Comparison of ENCODE assay signal across 8 mouse cellular contexts in the genomic region with DNA sequence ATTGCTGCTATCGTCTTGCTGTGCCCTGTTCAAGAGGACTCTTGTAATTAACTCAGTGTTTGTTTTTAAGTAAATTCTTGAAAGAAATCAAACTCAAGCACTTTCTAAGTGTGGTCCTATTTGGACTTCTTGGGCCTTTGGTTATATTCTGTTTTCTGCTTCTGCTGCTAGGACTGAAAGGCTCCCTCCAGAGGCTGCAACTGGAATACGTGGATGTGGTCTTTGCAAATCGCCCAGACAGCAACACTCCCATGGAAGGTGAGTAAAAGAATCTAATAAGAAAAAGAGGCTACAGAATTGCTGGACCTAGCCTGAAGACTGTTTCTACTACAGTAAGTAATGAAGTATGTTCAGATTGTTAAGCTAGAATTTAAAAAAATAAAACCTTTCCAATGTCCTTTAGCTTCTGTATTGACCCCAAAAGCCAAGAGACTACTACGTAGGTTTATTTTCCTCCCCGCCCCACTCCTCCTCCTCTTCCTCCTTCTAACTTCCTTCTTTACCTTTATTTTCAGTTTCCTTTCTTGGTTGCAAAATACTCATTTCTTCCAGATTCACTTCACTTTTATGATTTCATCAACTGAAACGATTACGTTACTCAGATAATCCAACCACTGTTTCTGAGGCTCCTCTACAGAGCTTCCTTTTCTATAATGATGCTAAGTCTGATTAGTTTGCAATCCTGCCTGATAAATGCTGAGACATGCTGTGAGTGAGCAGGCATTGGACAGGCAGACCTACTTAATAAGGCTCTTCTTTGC.
A peak's percentile ranks its signal among the peaks of the same experiment; 100 is the strongest.
DNase-seq lines count a peak whose midpoint lies in the region; ATAC-seq and TF ChIP-seq lines count a peak whose summit lies in the region.
"Had no signal": no experiment of that assay in that cellular context is flagged by ENCODE, and none has a peak within 500 bp of the region (broad histone marks: within the 10 kb centered on the region; RNA-seq: fewer than 3 reads in every experiment).

No protein-coding gene starts in this region.

- TF ChIP-seq EP300 in CH12.LX (IDR thresholded peaks at IDR 0.05; ENCODE audit: low read length): peak; percentile 93

- peak in 1 of 2 experiments; percentile 70; a peak in 2 of 4 replicates for TF ChIP-seq CTCF in CH12.LX (conservative IDR thresholded peaks at IDR 0.05 in 1 of 2, IDR thresholded peaks at IDR 0.05 in 1 of 2; ENCODE audit: low read depth in 2 of 2, low read length in 2 of 2)

- no peaks in the 10 kb centered on the region for H3K9me3 ChIP-seq in kidney, embryonic 15.5 days (replicated peaks)
- H3K9me3 ChIP-seq in CH12.LX (replicated peaks; ENCODE audit: low read length): no peaks in the 10 kb centered on the region

- H3K4me1 ChIP-seq in kidney, embryonic 15.5 days: no peaks in the 10 kb centered on the region
- H3K4me1 ChIP-seq in CH12.LX (ENCODE audit: control insufficient read depth in 1 of 2, insufficient read depth in 2 of 2): peaks cover 2 to 32% of the 10 kb centered on the region in 2 experiments; a peak in 2 of 4 replicates

- H3K27ac ChIP-seq in kidney, embryonic 15.5 days: no peak overlapping the region
- H3K27ac ChIP-seq in CH12.LX (ENCODE audit: insufficient read depth, low read depth): peak overlapping the region; percentile 32; the same call in 1 of the 2 replicates

- H3K4me3 ChIP-seq in kidney, embryonic 15.5 days (replicated peaks): no peak overlapping the region
- H3K4me3 ChIP-seq in CH12.LX (replicated peaks in 1 of 3; ENCODE audit: low read depth in 2 of 3, low read length in 2 of 3, poor library complexity in 1 of 3): no peak overlapping the region
- H3K4me3 ChIP-seq: myocyte had no signal

- no peak overlapping the region for H3K9ac ChIP-seq in kidney, embryonic 15.5 days
- H3K9ac ChIP-seq in CH12.LX (ENCODE audit: insufficient read depth, low read depth): peak overlapping the region; percentile 24; the same call in 1 of the 2 replicates

- no peak overlapping the region for H3K4me2 ChIP-seq in kidney, embryonic 15.5 days
- peak overlapping the region; percentile 75 for H3K4me2 ChIP-seq in CH12.LX (ENCODE audit: insufficient read depth, low read depth, poor library complexity, severe bottlenecking)

- WGBS in kidney, embryonic 15.5 days: 73% methylated on average over 7 of the region's 7 CpGs

- no peak for ATAC-seq in kidney, embryonic 15.5 days (replicated peaks; ENCODE audit: low FRiP score)

- no peak for TF ChIP-seq POLR2A in CH12.LX (IDR thresholded peaks at IDR 0.05; ENCODE audit: low read depth, low read length)

- dilution Hi-C loops in CH12.LX (cut with MboI; ENCODE audit: extremely low pct_ligation_motif_present, extremely low pct_unique_long_range_greater_than_20kb, low sequenced_read_pairs): no loop called here

- peak; percentile 38 for TF ChIP-seq RAD21 in CH12.LX (IDR thresholded peaks at IDR 0.05; ENCODE audit: low read depth, low read length)

- H3K79me2 ChIP-seq in CH12.LX (replicated peaks; ENCODE audit: control insufficient read depth, extremely low read depth, insufficient read depth, poor library complexity, severe bottlenecking): no peaks in the 10 kb centered on the region

- in situ Hi-C loops in CH12.LX (cut with MboI; ENCODE audit: low pct_ligation_motif_present, low pct_unique_long_range_greater_than_20kb, low sequenced_read_pairs): no loop called here

- no peaks in the 10 kb centered on the region for H3K36me3 ChIP-seq in kidney, embryonic 15.5 days
- no peaks in the 10 kb centered on the region for H3K36me3 ChIP-seq in CH12.LX (replicated peaks in 1 of 2; ENCODE audit: control insufficient read depth in 1 of 2, insufficient read depth in 1 of 2, low read length in 1 of 2)

- no peaks in the 10 kb centered on the region for H3K27me3 ChIP-seq in kidney, embryonic 15.5 days
- H3K27me3 ChIP-seq in CH12.LX (replicated peaks): no peaks in the 10 kb centered on the region

- DNase-seq in kidney, adult 8-10 months: peak; percentile 2 to 4
- DNase-seq in A20 (ENCODE audit: low read depth, low spot score): peak; percentile 71
- DNase-seq in CH12.LX (ENCODE audit: extremely low read depth): peak; percentile 78
- DNase-seq in kidney, postnatal 10 days: peak; percentile 37
- no peak for DNase-seq in ovary, postnatal 14 days (ENCODE audit: low spot score)
- DNase-seq in heart, adult 8-10 months (ENCODE audit: low spot score): no peak

TF ChIP-seq in CH12.LX, 34 proteins besides CTCF, POLR2A, EP300 and RAD21:
- TF ChIP-seq ZNF384 (IDR thresholded peaks at IDR 0.05; ENCODE audit: low read depth, low read length) (no peak), CHD2 (IDR thresholded peaks at IDR 0.05; ENCODE audit: low read length) (0 out of 2 replicates have a peak, but pooled peaks have one; percentile 45), MAFK (IDR thresholded peaks at IDR 0.05; ENCODE audit: insufficient replicate concordance, low read length) (no peak), MXI1 (IDR thresholded peaks at IDR 0.05; ENCODE audit: low read depth, low read length) (no peak), POLR2AphosphoS2 (IDR thresholded peaks at IDR 0.05; ENCODE audit: low read depth, low read length) (no peak), SIN3A (IDR thresholded peaks at IDR 0.05; ENCODE audit: low read length) (0 out of 2 replicates have a peak, but pooled peaks have one; percentile 45), IRF4 (IDR thresholded peaks at IDR 0.05; ENCODE audit: low read depth, low read length) (peak; percentile 85), NELFE (IDR thresholded peaks at IDR 0.05; ENCODE audit: low read depth, low read length) (0 out of 2 replicates have a peak, but pooled peaks have one; percentile 8), ZC3H11A (IDR thresholded peaks at IDR 0.05; ENCODE audit: low read depth, low read length) (no peak), PAX5 (IDR thresholded peaks at IDR 0.05; ENCODE audit: low read length) (no peak), JUN (IDR thresholded peaks at IDR 0.05; ENCODE audit: insufficient read depth, low read depth, low read length) (peak; percentile 90), MEF2A (IDR thresholded peaks at IDR 0.05; ENCODE audit: borderline replicate concordance, low read depth, low read length) (peak; percentile 86), USF2 (conservative IDR thresholded peaks at IDR 0.05; ENCODE audit: low read depth, low read length) (no peak), TCF12 (IDR thresholded peaks at IDR 0.05; ENCODE audit: low read depth, low read length) (no peak), MAZ (IDR thresholded peaks at IDR 0.05; ENCODE audit: low read depth, low read length) (no peak), MYC (IDR thresholded peaks at IDR 0.05; ENCODE audit: low read depth, low read length) (no peak), KAT2A (IDR thresholded peaks at IDR 0.05; ENCODE audit: insufficient replicate concordance, low read length) (no peak), RCOR1 (conservative IDR thresholded peaks at IDR 0.05; ENCODE audit: low read depth, low read length) (no peak), TBP (conservative IDR thresholded peaks at IDR 0.05; ENCODE audit: low read depth, low read length) (no peak), ZKSCAN1 (IDR thresholded peaks at IDR 0.05; ENCODE audit: borderline replicate concordance, low read depth, low read length) (no peak), HCFC1 (IDR thresholded peaks at IDR 0.05; ENCODE audit: low read depth, low read length) (no peak), MAX (IDR thresholded peaks at IDR 0.05; ENCODE audit: low read length) (no peak), CHD1 (IDR thresholded peaks at IDR 0.05; ENCODE audit: low read depth, low read length) (no peak), USF1 (IDR thresholded peaks at IDR 0.05; ENCODE audit: low read depth, low read length) (no peak), BHLHE40 (IDR thresholded peaks at IDR 0.05; ENCODE audit: low read depth, low read length) (peak; percentile 27; the same call in 1 of the 2 replicates), ELF1 (IDR thresholded peaks at IDR 0.05; ENCODE audit: low read depth, low read length) (peak; percentile 50; the same call in 1 of the 2 replicates), NRF1 (IDR thresholded peaks at IDR 0.05; ENCODE audit: low read depth, low read length) (no peak), E2F4 (IDR thresholded peaks at IDR 0.05; ENCODE audit: insufficient replicate concordance, low read depth, low read length) (no peak), ZMIZ1 (IDR thresholded peaks at IDR 0.05; ENCODE audit: low read depth, low read length) (no peak), UBTF (IDR thresholded peaks at IDR 0.05; ENCODE audit: low read depth, low read length) (no peak), GABPA (IDR thresholded peaks at IDR 0.05; ENCODE audit: insufficient replicate concordance, low read depth, low read length) (no peak), SMC3 (IDR thresholded peaks at IDR 0.05; ENCODE audit: low read depth, low read length) (peak; percentile 54), ETS1 (conservative IDR thresholded peaks at IDR 0.05; ENCODE audit: low read depth, low read length) (peak; percentile 83), JUND (conservative IDR thresholded peaks at IDR 0.05; ENCODE audit: low read depth, low read length) (peak; percentile 85)

Comparison
In these comparisons a context has a peak if more than half of its experiments do, and no peak if none do; other contexts are left out.
1. DNase-seq: peak in kidney, adult 8-10 months (2 of 2), A20 (single experiment), CH12.LX (single experiment) and kidney, postnatal 10 days (single experiment); none in ovary, postnatal 14 days (single experiment) and heart, adult 8-10 months (single experiment).